Mouse (Mus musculus) mesoderm, embryonic 11.5 days (tissue): ENCODE measurements at regions not wholly inside any gene's neighbourhood (a gene's known extent, or its start where the extent isn't known, plus 50 kb on each side); places are given as distances from the start of the nearest gene placed in this dataset.

Experiments used
- DNase-seq: peaks from one replicate; pipeline ENCODE4 v3.0.0-alpha.2; 2012; ENCODE audit warnings: low read depth, low spot score

GRCm38 (mm10) chr17:14540269-14540975 is 153.6 kb downstream of the Thbs2 start:
- DNase-seq = peak; percentile 65

GRCm38 (mm10) chr17:14539651-14540050 is 154.4 kb downstream of the Thbs2 start:
- no peak for DNase-seq

GRCm38 (mm10) chr17:14539191-14539590 is 154.8 kb downstream of the Thbs2 start:
- DNase-seq = no peak

- DNase-seq = no peak
Measured at GRCm38 (mm10) chr17:14538527-14538926, 155.5 kb downstream of the Thbs2 start.

GRCm38 (mm10) chr17:14532979-14533314 is 161.1 kb downstream of the Thbs2 start:
- no peak for DNase-seq

GRCm38 (mm10) chr17:14532298-14532978 is 161.6 kb downstream of the Thbs2 start:
- no peak for DNase-seq

GRCm38 (mm10) chr17:14531796-14532195 is 162.2 kb downstream of the Thbs2 start:
- DNase-seq = no peak

- DNase-seq = no peak
Measured at GRCm38 (mm10) chr17:14527691-14528090, 166.3 kb downstream of the Thbs2 start.

- no peak for DNase-seq
Measured at GRCm38 (mm10) chr17:14525255-14525654, 168.8 kb downstream of the Thbs2 start.

- DNase-seq = peak; percentile 82
Measured at GRCm38 (mm10) chr17:14524426-14525236, 169.4 kb downstream of the Thbs2 start.

- DNase-seq = no peak
Measured at GRCm38 (mm10) chr17:14522011-14522410, 172.0 kb downstream of the Thbs2 start.

GRCm38 (mm10) chr17:14520565-14520964 is 173.5 kb downstream of the Thbs2 start:
- peak; percentile 79 for DNase-seq

GRCm38 (mm10) chr17:14519367-14519766 is 174.7 kb downstream of the Thbs2 start:
- no peak for DNase-seq

- no peak for DNase-seq
Measured at GRCm38 (mm10) chr17:14518216-14518615, 175.8 kb downstream of the Thbs2 start.

- DNase-seq = peak; percentile 65
Measured at GRCm38 (mm10) chr17:14517368-14517767, 176.7 kb downstream of the Thbs2 start.

- DNase-seq = peak; percentile 77
Measured at GRCm38 (mm10) chr17:14516097-14516496, 177.9 kb downstream of the Thbs2 start.

GRCm38 (mm10) chr17:14513454-14513853 is 180.6 kb downstream of the Thbs2 start:
- DNase-seq = no peak

GRCm38 (mm10) chr17:14510486-14510885 is 183.5 kb downstream of the Thbs2 start:
- peak; percentile 75 for DNase-seq

- DNase-seq = no peak
Measured at GRCm38 (mm10) chr17:14507111-14507510, 186.9 kb downstream of the Thbs2 start.

GRCm38 (mm10) chr17:14506123-14506522 is 187.9 kb downstream of the Thbs2 start:
- no peak for DNase-seq

GRCm38 (mm10) chr17:14505415-14505814 is 188.6 kb downstream of the Thbs2 start:
- DNase-seq = no peak

GRCm38 (mm10) chr17:14503670-14504069 is 190.4 kb downstream of the Thbs2 start:
- no peak for DNase-seq
